Mouse (Mus musculus) yolk sac, embryonic 10.5 days (tissue): ENCODE measurements around the gene Gabarapl1.
"Not testable (repeated sequence)": the region's sequence is repeated elsewhere in the genome, so short reads cannot be mapped to it uniquely, and the experiment has no call there.

Source experiments
- DNase-seq: peaks from one replicate; pipeline ENCODE4 v3.0.0-alpha.2; 2017; ENCODE audit warnings: low spot score

Gabarapl1 gene

DNA sequence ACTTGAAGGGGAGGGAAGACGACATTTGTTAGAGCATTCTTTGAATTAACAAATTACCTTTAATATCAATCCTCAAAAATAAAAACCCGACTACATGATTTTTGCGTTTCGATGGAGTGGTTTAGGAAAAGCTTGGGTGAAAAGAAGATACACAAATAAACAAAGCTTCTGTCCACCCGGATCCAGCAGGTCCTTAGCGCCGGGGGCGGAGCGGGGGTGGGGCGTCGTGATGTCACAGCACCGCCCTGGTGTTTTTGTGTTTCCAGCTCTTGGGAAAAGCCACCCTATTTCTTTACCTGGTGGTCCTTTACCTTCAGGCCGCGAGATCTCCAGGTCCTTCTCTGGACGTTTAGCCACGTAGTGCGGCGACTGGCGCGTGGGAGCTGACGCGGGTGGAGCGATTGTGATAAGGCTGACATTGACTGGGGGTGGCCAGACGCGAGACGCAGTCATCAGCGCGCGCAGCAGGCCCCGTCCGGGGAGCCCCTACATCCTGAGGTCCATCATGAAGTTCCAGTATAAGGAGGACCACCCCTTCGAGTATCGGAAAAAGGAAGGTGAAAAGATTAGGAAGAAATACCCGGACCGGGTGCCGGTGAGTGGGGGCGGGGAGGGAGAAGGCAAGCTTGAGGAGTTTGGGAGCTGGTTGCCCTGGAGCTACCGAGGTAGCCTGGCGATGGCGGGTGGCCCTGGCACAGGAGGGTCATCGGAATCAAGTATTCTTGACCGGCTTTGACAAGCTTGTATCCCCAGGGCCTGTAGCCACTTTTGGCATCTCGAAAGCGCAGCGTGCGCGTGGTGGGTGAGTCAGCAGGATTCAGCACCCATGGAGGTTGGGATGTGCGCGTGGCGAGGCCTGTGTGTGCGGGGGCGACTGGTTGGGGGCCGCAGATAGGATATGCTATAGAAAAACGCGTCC is at the start of gene Gabarapl1:
TSS of gene Gabarapl1 (plus strand) at position 219 of the 919 bp plus-strand sequence.
- DNase-seq: peak; percentile 87

DNA sequence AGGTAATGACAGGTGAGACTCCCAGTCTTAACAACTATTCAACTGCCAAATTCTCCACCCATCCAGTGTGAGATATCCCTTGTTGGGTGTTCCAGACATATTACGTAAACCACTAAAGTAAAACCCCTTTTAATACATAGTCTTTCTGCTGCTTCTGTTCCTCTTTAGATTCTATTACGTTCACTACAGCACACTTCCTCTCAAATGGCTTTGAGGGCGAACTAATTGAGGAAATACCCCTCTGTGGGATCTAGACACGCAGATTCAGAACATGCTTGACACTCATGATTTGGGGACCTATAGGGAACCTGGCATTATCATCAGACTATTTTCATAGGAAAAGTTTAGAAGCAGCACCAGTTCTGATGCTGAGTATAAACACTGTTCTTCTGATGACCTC is 38.0 kb upstream of the Gabarapl1 start:
- DNase-seq: no peak

- no peak for DNase-seq
Measured at GRCm38 (mm10) chr6:129497345-129498218, 35.4 kb upstream of the Gabarapl1 start.

GRCm38 (mm10) chr6:129499516-129499915 is 33.4 kb upstream of the Gabarapl1 start:
- not testable (repeated sequence) for DNase-seq

GRCm38 (mm10) chr6:129503471-129503870 is 29.5 kb upstream of the Gabarapl1 start:
- DNase-seq: no peak

DNA sequence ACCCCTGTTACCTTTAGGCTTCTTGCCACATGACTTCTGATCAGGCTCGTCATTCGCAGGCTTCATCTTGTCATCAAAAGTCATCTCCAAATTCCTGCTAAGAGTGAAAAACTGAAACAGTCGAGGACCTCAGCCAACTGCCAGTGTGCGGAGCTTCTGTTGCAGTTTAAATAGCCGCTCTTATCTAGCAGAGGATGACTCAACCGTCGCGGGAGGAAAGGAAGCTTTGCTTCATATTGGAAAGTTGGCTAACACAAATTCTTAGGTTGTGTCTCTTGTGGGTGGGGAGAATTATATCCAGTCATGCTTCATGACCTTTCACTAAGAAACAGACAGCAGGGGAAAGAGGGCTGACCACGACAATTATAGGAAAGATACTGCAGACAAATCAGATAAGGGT is 25.9 kb upstream of the Gabarapl1 start, which contains the start of gene Olr1:
TSS of gene Olr1 (minus strand) at position 142 of the 400 bp plus-strand sequence.
- DNase-seq: peak; percentile 28

GRCm38 (mm10) chr6:129510120-129510911 is 22.6 kb upstream of the Gabarapl1 start:
- no peak for DNase-seq

GRCm38 (mm10) chr6:129512367-129512766 is 20.6 kb upstream of the Gabarapl1 start, which contains the start of gene Tmem52b:
Gene Tmem52b (plus strand): TSS chr6:129512555.
- no peak for DNase-seq

- DNase-seq: no peak
Measured at GRCm38 (mm10) chr6:129512868-129513267, 20.1 kb upstream of the Gabarapl1 start.

GRCm38 (mm10) chr6:129513409-129513808 is 19.6 kb upstream of the Gabarapl1 start:
- no peak for DNase-seq

- DNase-seq: no peak
Measured at GRCm38 (mm10) chr6:129514376-129514775, 18.6 kb upstream of the Gabarapl1 start.

- DNase-seq: no peak
Measured at GRCm38 (mm10) chr6:129515068-129515467, 17.9 kb upstream of the Gabarapl1 start.

- DNase-seq: no peak
Measured at GRCm38 (mm10) chr6:129516388-129516787, 16.6 kb upstream of the Gabarapl1 start.

- DNase-seq: no peak
Measured at GRCm38 (mm10) chr6:129517752-129518408, 15.1 kb upstream of the Gabarapl1 start.

DNA sequence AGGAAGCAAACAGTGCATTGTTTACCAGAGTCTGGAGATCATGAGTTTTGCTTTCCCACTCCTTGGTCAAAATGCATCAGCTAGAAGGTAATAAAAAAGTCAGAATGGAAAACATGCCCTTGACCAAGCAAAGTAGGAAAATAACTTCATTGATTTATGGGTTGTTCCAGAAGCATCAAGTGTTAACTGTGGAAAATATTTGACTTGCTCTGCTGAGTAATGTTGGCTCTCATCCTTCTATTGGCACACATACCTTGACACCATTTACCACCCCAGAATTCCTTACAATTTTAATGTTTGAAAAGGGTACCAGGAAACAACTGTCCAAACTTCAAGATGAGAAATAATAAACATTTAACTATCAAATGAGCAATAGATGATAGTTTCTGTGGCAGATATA is 6.9 kb upstream of the Gabarapl1 start:
- DNase-seq: no peak

DNA sequence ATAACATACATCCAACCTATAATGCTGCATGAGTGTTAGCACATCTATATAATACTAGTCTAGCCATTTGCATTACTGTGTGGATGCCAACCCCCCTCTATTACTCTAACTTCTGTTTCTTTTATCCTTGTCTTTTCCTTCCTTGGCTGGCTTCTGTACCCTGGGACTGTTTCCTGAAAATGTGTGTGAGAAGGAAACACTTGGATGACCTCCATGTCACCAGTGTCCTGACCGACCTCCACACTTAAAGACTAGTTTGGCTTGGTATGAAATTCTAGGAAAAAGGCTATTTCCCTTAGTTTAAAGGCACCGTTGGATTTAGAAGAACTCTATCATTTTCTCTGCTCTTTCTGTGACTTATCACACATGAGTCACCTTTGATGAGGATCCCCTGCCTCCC is 5.5 kb upstream of the Gabarapl1 start:
- DNase-seq: no peak

DNA sequence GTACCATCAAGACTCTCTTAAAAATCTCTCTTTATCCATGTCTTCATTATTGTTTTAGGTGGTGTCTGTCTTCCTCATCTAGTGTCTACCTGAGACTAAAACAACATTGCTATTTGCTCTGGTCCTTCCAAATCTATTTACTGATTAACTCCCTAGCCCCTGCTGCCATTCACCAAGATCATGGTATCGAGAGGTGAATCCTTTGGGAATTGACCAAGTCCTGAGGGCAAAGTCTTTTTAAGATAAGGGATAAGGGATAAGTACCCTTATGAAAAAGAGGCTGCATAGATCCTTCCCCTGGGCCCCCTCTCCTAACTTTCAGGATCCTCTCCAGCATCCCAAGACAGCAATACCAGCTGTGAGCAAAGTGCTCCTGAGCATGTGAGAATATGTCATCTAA is 3.4 kb upstream of the Gabarapl1 start:
- peak; percentile 49 for DNase-seq

DNA sequence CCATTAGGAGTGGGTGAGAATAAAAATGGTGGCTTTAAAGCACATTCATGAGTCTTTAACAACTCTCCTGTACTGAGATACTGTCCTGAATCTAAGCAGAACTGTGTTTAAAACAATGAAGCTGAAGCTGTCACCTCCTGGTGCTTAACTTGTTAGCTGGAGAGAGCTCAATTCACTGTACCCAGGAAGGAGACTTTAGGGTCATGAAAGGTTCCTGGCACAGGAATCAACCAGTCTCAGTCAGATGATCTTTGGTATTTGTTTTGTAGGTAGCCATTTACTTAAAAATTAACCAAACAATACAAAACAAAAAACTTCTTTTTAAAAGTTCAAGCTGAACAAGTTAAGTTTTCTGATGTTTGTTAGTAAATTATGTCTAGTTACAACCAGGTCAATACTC is 2.7 kb upstream of the Gabarapl1 start:
- DNase-seq: no peak

DNA sequence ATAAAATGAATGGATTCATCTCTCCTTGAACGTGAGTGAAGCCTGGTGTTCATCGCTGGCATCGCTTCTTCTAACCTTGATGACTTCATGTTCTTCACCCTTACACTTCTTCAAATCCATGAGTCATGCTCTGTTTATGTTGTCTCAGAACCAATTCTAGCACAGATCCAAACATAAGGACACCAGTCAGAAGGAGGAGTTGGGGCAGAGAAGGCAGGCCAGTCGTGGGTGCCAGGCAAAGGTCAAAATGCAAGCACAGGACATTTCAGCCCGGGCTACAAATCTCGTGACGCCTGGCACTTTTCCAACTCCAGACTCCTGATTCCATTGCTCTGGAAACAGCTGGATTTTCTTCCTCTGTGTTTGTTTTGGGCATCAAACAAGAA is 411 bp upstream of the Gabarapl1 start:
- DNase-seq: peak; percentile 84

DNA sequence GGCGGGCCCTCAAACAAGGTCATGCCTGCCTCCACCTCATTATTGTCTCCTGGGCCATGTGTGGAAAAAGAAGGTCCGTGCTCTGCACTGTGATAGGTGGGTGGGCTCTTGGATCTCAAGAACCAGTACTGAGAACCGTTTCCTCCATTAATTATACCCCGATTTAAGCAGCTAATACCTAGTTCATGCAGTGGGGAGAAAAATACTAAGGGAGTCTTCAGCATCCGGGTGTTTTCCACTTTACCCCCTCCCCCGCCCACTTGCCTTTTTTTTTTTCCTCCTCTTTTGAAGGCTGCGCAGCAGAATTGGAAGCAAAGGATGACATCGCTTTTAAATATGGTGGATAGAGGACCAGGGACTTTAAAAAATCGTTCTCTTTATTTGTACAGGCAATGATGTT is 1.1 kb downstream of the Gabarapl1 start:
- peak; percentile 28 for DNase-seq

DNA sequence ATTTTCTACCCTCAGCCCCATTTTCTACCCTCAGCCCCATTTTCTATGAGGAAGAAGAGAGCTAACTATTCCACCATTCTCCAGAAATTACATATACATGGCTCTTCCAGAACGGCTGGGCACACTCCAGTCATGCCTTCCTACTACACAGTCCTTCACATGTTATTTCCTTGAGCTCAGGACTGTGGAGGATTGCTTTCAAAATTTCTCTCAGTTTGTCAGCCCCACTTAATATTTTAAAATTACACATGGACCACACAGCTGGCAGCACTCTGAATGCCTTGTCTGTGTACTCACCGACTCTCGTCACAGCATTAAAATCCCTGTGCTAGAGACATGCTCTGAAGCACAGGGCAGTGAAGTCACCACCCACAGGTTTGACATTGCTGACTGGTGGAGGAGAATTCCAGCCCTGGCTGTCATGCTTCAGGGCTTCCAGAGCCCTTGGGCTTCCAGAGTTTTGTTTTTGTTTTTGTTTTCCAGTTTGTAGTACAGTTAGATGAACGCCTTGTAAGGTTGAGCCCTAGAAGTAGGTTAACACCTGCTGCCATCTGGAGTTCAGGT is 1.7 kb downstream of the Gabarapl1 start:
- DNase-seq: no peak
